Mouse (Mus musculus): ENCODE results near the gene Cd244a.

DNA sequence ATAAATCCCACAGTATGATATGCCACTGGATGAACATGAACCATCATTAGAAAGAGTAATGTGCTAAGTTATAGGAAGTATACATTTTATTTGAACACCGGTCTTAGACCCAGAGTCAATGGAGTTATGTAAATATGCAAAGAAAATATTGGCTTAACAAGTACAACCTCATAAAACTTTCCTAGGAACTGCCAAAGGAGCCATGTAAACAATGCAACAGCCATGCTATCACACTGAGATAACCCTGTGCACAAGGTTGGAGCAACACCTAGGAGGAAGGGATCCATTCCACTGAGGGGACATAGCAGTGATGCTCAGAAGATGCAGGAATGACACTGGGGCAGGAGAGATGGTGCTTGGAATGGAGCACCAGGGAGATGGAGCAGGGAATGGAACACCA lies 45.2 kb upstream of the Cd244a start:
- no peak for TF ChIP-seq POLR2AphosphoS2 (IDR thresholded peaks at IDR 0.05; ENCODE audit: low read depth, low read length)
- no peak for TF ChIP-seq RAD21 (IDR thresholded peaks at IDR 0.05; ENCODE audit: low read depth, low read length)
- no peak for TF ChIP-seq CHD1 (IDR thresholded peaks at IDR 0.05; ENCODE audit: low read depth, low read length)
- no peak for TF ChIP-seq CTCF (conservative IDR thresholded peaks at IDR 0.05 in 1 of 2, IDR thresholded peaks at IDR 0.05 in 1 of 2; ENCODE audit: low read depth in 2 of 2, low read length in 2 of 2)
- TF ChIP-seq E2F4 (IDR thresholded peaks at IDR 0.05; ENCODE audit: insufficient replicate concordance, low read depth, low read length): no peak
- no peak for TF ChIP-seq POLR2A (IDR thresholded peaks at IDR 0.05; ENCODE audit: low read depth, low read length)
- TF ChIP-seq ZC3H11A (IDR thresholded peaks at IDR 0.05; ENCODE audit: low read depth, low read length): no peak
- TF ChIP-seq ZMIZ1 (IDR thresholded peaks at IDR 0.05; ENCODE audit: low read depth, low read length): no peak
- TF ChIP-seq HCFC1 (IDR thresholded peaks at IDR 0.05; ENCODE audit: low read depth, low read length): no peak

Measured in CH12.LX (cell line).